Mouse (Mus musculus): ENCODE results near the gene Spint3. TPM values are rescaled to one million over a fixed set of nuclear protein-coding genes. Genes with fewer than 3 reads are reported as not detected.

The Spint3 gene
- polyA plus RNA-seq, 1 experiment: not detected

DNA sequence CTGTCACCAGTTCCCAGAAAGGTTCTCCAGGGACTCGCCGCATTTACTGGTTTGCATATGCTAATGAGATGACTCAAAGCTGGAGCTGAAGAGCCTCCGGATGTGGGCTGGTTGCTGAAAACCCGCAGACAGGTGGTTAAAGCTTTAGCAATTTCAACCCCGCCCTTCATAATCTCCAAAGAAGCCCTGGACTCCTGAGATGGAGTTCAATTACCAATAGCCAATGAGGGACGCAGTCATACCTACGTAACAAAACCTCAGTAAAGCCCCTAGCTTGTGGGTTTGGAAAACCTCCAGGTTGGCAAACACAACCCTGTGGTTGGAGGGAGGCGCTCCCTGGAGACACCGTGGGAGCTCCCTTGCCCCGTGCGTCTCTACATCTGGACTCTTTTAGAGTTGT, 51.4 kb downstream of the Spint3 start:
- H3K4me3 ChIP-seq (ENCODE audit: insufficient read depth, low read depth, low read length): no peak overlapping the region

DNA sequence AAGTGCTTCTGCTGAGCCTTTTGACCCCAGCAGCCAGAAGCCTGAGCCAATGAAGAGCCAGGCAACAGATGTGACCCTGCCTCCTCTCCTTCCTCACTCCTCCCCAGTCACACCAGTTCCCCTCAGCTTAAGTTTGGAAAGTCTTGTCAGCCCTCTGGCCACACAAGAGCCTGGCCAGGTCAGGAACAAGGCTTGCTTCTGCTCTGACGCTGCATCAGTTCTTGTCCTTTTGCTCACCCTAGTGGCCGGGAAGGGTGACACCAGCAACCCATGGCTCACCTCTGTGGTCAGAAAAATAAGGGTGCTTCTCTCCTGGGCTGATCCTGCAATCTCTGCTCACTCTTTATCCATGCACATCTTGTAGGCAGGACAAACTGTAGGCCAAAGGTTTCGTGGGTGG, 52.5 kb downstream of the Spint3 start:
- H3K4me1 ChIP-seq (ENCODE audit: control insufficient read depth, insufficient read depth, low read length): no peaks in the 10 kb centered on the region
- H3K27me3 ChIP-seq (replicated peaks; ENCODE audit: control insufficient read depth, insufficient read depth, low read length): no peaks in the 10 kb centered on the region
- TF ChIP-seq POLR2A (IDR thresholded peaks at IDR 0.05; ENCODE audit: low read depth, low read length) (no peak), CTCF (conservative IDR thresholded peaks at IDR 0.05; ENCODE audit: insufficient read depth, insufficient read length, low read depth, low read length) (peak; percentile 97)
- 12% methylated on average over 3 of the region's 3 CpGs for WGBS
- no peaks in the 10 kb centered on the region for H3K36me3 ChIP-seq (ENCODE audit: control insufficient read depth, insufficient read depth, low read length)
- no peak overlapping the region for H3K4me3 ChIP-seq (ENCODE audit: insufficient read depth, low read depth, low read length)
- DNase-seq: peak; percentile 80
- H3K27ac ChIP-seq (ENCODE audit: insufficient read depth, low read depth, low read length): no peak overlapping the region

More for the DNA sequence above, 51.4 kb downstream of the Spint3 start:
- no peaks in the 10 kb centered on the region for H3K27me3 ChIP-seq (replicated peaks; ENCODE audit: control insufficient read depth, insufficient read depth, low read length)
- no peak overlapping the region for H3K27ac ChIP-seq (ENCODE audit: insufficient read depth, low read depth, low read length)
- no peak for DNase-seq
- no peaks in the 10 kb centered on the region for H3K4me1 ChIP-seq (ENCODE audit: control insufficient read depth, insufficient read depth, low read length)
- no peaks in the 10 kb centered on the region for H3K36me3 ChIP-seq (ENCODE audit: control insufficient read depth, insufficient read depth, low read length)
- WGBS: 18% methylated on average over 11 of the region's 11 CpGs
- TF ChIP-seq POLR2A (IDR thresholded peaks at IDR 0.05; ENCODE audit: low read depth, low read length) (no peak), CTCF (conservative IDR thresholded peaks at IDR 0.05; ENCODE audit: insufficient read depth, insufficient read length, low read depth, low read length) (no peak)

Other genes starting within 250 kb of the Spint3 start
- gene Svs5, start 240.7 kb downstream of the Spint3 start, polyA plus RNA-seq (2012; rRNA removed): not detected in 2 replicates
- 3.0 and 4.6 TPM in 2 replicates for gene Slpi, start 184.4 kb downstream of the Spint3 start, polyA plus RNA-seq (2012; rRNA removed)
- 0.04 TPM in 1 of 2 replicates, not detected in the other for gene Rbpjl, start 170.3 kb downstream of the Spint3 start, polyA plus RNA-seq (2012; rRNA removed)
- 1.4 and 2.6 TPM in 2 replicates for gene Matn4, start 168.3 kb downstream of the Spint3 start, polyA plus RNA-seq (2012; rRNA removed)
- gene Sdc4, start 129.6 kb downstream of the Spint3 start, polyA plus RNA-seq (2012; rRNA removed): 194 and 212 TPM in 2 replicates
- gene Sys1, start 116.5 kb downstream of the Spint3 start, polyA plus RNA-seq (2012; rRNA removed): 94.5 and 122 TPM in 2 replicates
- 22.1 and 23.4 TPM in 2 replicates for gene Gm20458, start 112.5 kb downstream of the Spint3 start, polyA plus RNA-seq (2012; rRNA removed)
- gene Trp53tg5, start 99.7 kb downstream of the Spint3 start, polyA plus RNA-seq (2012; rRNA removed): 0.10 TPM in 1 of 2 replicates, not detected in the other
- 36.8 and 43.6 TPM in 2 replicates for gene Dbndd2, start 87.4 kb downstream of the Spint3 start, polyA plus RNA-seq (2012; rRNA removed)
- 101 and 123 TPM in 2 replicates for gene Pigt, start 75.9 kb downstream of the Spint3 start, polyA plus RNA-seq (2012; rRNA removed)
- gene Wfdc2, start 11.0 kb downstream of the Spint3 start, polyA plus RNA-seq (2012; rRNA removed): 459 and 460 TPM in 2 replicates
- not detected in 2 replicates for gene Wfdc6a, start 12.0 kb upstream of the Spint3 start, polyA plus RNA-seq (2012; rRNA removed)
- gene Eppin, start 20.1 kb upstream of the Spint3 start, polyA plus RNA-seq (2012; rRNA removed): not detected in 2 replicates
- gene Wfdc6b, start 40.1 kb upstream of the Spint3 start, polyA plus RNA-seq (2012; rRNA removed): not detected in 2 replicates
- gene Wfdc8, start 40.2 kb upstream of the Spint3 start, polyA plus RNA-seq (2012; rRNA removed): not detected in 2 replicates
- gene Wfdc16, start 65.3 kb upstream of the Spint3 start, polyA plus RNA-seq (2012; rRNA removed): 9.2 and 10.3 TPM in 2 replicates
- not detected in 2 replicates for gene Wfdc10, start 82.6 kb upstream of the Spint3 start, polyA plus RNA-seq (2012; rRNA removed)
- gene Wfdc9, start 83.1 kb upstream of the Spint3 start, polyA plus RNA-seq (2012; rRNA removed): not detected in 2 replicates
- gene Wfdc11, start 100.6 kb upstream of the Spint3 start, polyA plus RNA-seq (2012; rRNA removed): not detected in 2 replicates
- not detected in 2 replicates for gene Wfdc13, start 111.6 kb upstream of the Spint3 start, polyA plus RNA-seq (2012; rRNA removed)
- not detected in 2 replicates for gene Spint4, start 125.0 kb upstream of the Spint3 start, polyA plus RNA-seq (2012; rRNA removed)
- not detected in 2 replicates for gene Spint5, start 141.8 kb upstream of the Spint3 start, polyA plus RNA-seq (2012; rRNA removed)
- gene Wfdc3, start 172.5 kb upstream of the Spint3 start, polyA plus RNA-seq (2012; rRNA removed): 0.57 and 1.0 TPM in 2 replicates
- 32.6 and 34.5 TPM in 2 replicates for gene Dnttip1, start 172.5 kb upstream of the Spint3 start, polyA plus RNA-seq (2012; rRNA removed)
- 6.6 and 7.1 TPM in 2 replicates for gene Ube2c, start 196.4 kb upstream of the Spint3 start, polyA plus RNA-seq (2012; rRNA removed)
- 124 TPM in 1 of 2 replicates, not detected in the other for gene Tnnc2, start 206.5 kb upstream of the Spint3 start, polyA plus RNA-seq (2012; rRNA removed)
- gene Snx21, start 212.4 kb upstream of the Spint3 start, polyA plus RNA-seq (2012; rRNA removed): 23.2 and 32.9 TPM in 2 replicates
- gene Acot8, start 231.4 kb upstream of the Spint3 start, polyA plus RNA-seq (2012; rRNA removed): 68.4 and 75.7 TPM in 2 replicates
- 2.2 and 2.7 TPM in 2 replicates for gene Zswim3, start 231.6 kb upstream of the Spint3 start, polyA plus RNA-seq (2012; rRNA removed)
- gene Zswim1, start 249.2 kb upstream of the Spint3 start, polyA plus RNA-seq (2012; rRNA removed): 11.7 and 11.8 TPM in 2 replicates

All from kidney, adult 2 months (tissue).